Mouse (Mus musculus): Measurements from ENCODE around the gene Shroom1. TPM values are rescaled to one million over a fixed set of nuclear protein-coding genes. Genes with fewer than 3 reads are reported as not detected.
A peak's percentile ranks its signal among the peaks of the same experiment; 100 is the strongest.
"Not testable (repeated sequence)": the region's sequence is repeated elsewhere in the genome, so short reads cannot be mapped to it uniquely, and the experiment has no call there.

The Shroom1 gene
- polyA plus RNA-seq (2012; ENCODE audit: insufficient read depth, insufficient read length, missing spikeins) = 0.17 TPM in 1 of 2 replicates, not detected in the other

- TF ChIP-seq CTCF (IDR thresholded peaks at IDR 0.05; ENCODE audit: low read depth, low read length) (0 out of 2 replicates have a peak, but pooled peaks have one; percentile 22), POLR2A (IDR thresholded peaks at IDR 0.05; ENCODE audit: borderline replicate concordance, low read depth, low read length) (no peak)
- Histone ChIP-seq H3K4me1 (ENCODE audit: control insufficient read depth, insufficient read depth, low read length) (peaks cover 5% of the 10 kb centered on the region; the same call in 1 of the 2 replicates), H3K27ac (ENCODE audit: insufficient read depth, low read depth, low read length) (no peak within 1 kb of the TSS), H3K4me3 (ENCODE audit: insufficient read depth, low read length) (peak within 1 kb of the TSS; percentile 60)
These were observed at the start of gene Shroom1, which contains the start of gene Gm10447 for GRCm38 (mm10) chr11:53456474-53457371. Gene Shroom1 (plus strand): TSS chr11:53457205. Gene Gm10447 (minus strand): TSS chr11:53457110.

GRCm38 (mm10) chr11:53411738-53412137 lies 45.3 kb upstream of the Shroom1 start:
- TF ChIP-seq CTCF (IDR thresholded peaks at IDR 0.05; ENCODE audit: low read depth, low read length) (no peak), POLR2A (IDR thresholded peaks at IDR 0.05; ENCODE audit: borderline replicate concordance, low read depth, low read length) (no peak)
- no peak overlapping the region for H3K27ac ChIP-seq (ENCODE audit: insufficient read depth, low read depth, low read length)
- no peaks in the 10 kb centered on the region for H3K4me1 ChIP-seq (ENCODE audit: control insufficient read depth, insufficient read depth, low read length)
- no peak overlapping the region for H3K4me3 ChIP-seq (ENCODE audit: insufficient read depth, low read length)

GRCm38 (mm10) chr11:53413871-53414270 lies 43.1 kb upstream of the Shroom1 start:
- TF ChIP-seq POLR2A (IDR thresholded peaks at IDR 0.05; ENCODE audit: borderline replicate concordance, low read depth, low read length) (no peak), CTCF (IDR thresholded peaks at IDR 0.05; ENCODE audit: low read depth, low read length) (no peak)
- Histone ChIP-seq H3K27ac (ENCODE audit: insufficient read depth, low read depth, low read length) (no peak overlapping the region), H3K4me1 (ENCODE audit: control insufficient read depth, insufficient read depth, low read length) (no peaks in the 10 kb centered on the region), H3K4me3 (ENCODE audit: insufficient read depth, low read length) (no peak overlapping the region)

GRCm38 (mm10) chr11:53418048-53418447 lies 39.0 kb upstream of the Shroom1 start:
- TF ChIP-seq CTCF (IDR thresholded peaks at IDR 0.05; ENCODE audit: low read depth, low read length) (no peak), POLR2A (IDR thresholded peaks at IDR 0.05; ENCODE audit: borderline replicate concordance, low read depth, low read length) (no peak)
- H3K4me1 ChIP-seq (ENCODE audit: control insufficient read depth, insufficient read depth, low read length) = no peaks in the 10 kb centered on the region
- no peak overlapping the region for H3K27ac ChIP-seq (ENCODE audit: insufficient read depth, low read depth, low read length)
- no peak overlapping the region for H3K4me3 ChIP-seq (ENCODE audit: insufficient read depth, low read length)

- Histone ChIP-seq H3K4me1 (ENCODE audit: control insufficient read depth, insufficient read depth, low read length) (no peaks in the 10 kb centered on the region), H3K27ac (ENCODE audit: insufficient read depth, low read depth, low read length) (no peak within 1 kb of the TSS), H3K4me3 (ENCODE audit: insufficient read depth, low read length) (no peak within 1 kb of the TSS)
- TF ChIP-seq POLR2A (IDR thresholded peaks at IDR 0.05; ENCODE audit: borderline replicate concordance, low read depth, low read length) (no peak), CTCF (IDR thresholded peaks at IDR 0.05; ENCODE audit: low read depth, low read length) (no peak)
These were observed 34.0 kb upstream of the Shroom1 start, which contains the start of gene Leap2 for GRCm38 (mm10) chr11:53423036-53423435. Gene Leap2 (minus strand): TSS chr11:53423170.

DNA sequence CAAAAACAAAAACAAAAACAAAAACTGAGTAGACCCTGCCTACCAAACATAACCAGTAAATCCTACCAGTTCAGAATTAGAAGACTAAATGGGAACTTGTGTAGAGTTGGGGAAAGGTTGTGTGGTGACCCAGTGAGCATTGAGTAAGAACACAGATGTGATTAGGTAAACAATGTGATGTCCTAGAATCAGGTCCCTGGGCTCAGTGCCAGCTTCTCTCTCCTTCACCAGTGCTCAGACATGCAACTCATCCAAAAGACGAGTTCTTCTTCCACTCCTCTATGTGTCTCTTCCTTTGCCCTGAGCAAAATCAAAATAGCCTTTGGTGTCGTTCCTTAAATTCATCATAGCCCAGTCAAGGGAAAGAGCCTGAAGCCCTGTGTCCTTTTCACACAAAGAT lies 32.2 kb upstream of the Shroom1 start:
- no peak overlapping the region for H3K27ac ChIP-seq (ENCODE audit: insufficient read depth, low read depth, low read length)
- H3K4me1 ChIP-seq (ENCODE audit: control insufficient read depth, insufficient read depth, low read length) = peaks cover 4% of the 10 kb centered on the region
- no peak for TF ChIP-seq CTCF (IDR thresholded peaks at IDR 0.05; ENCODE audit: low read depth, low read length)
- TF ChIP-seq POLR2A (IDR thresholded peaks at IDR 0.05; ENCODE audit: borderline replicate concordance, low read depth, low read length) = no peak
- H3K4me3 ChIP-seq (ENCODE audit: insufficient read depth, low read length) = no peak overlapping the region

- Histone ChIP-seq H3K4me3 (ENCODE audit: insufficient read depth, low read length) (no peak overlapping the region), H3K27ac (ENCODE audit: insufficient read depth, low read depth, low read length) (no peak overlapping the region), H3K4me1 (ENCODE audit: control insufficient read depth, insufficient read depth, low read length) (peaks cover 4% of the 10 kb centered on the region)
- TF ChIP-seq POLR2A (IDR thresholded peaks at IDR 0.05; ENCODE audit: borderline replicate concordance, low read depth, low read length) (no peak), CTCF (IDR thresholded peaks at IDR 0.05; ENCODE audit: low read depth, low read length) (no peak)
These were observed 31.8 kb upstream of the Shroom1 start for GRCm38 (mm10) chr11:53425251-53425650.

GRCm38 (mm10) chr11:53425711-53426255 lies 31.2 kb upstream of the Shroom1 start:
- TF ChIP-seq POLR2A (IDR thresholded peaks at IDR 0.05; ENCODE audit: borderline replicate concordance, low read depth, low read length) (no peak), CTCF (IDR thresholded peaks at IDR 0.05; ENCODE audit: low read depth, low read length) (no peak)
- Histone ChIP-seq H3K4me3 (ENCODE audit: insufficient read depth, low read length) (no peak overlapping the region), H3K4me1 (ENCODE audit: control insufficient read depth, insufficient read depth, low read length) (peaks cover 4% of the 10 kb centered on the region), H3K27ac (ENCODE audit: insufficient read depth, low read depth, low read length) (no peak overlapping the region)

GRCm38 (mm10) chr11:53426914-53427313 lies 30.1 kb upstream of the Shroom1 start:
- H3K4me3 ChIP-seq (ENCODE audit: insufficient read depth, low read length); H3K27ac ChIP-seq (ENCODE audit: insufficient read depth, low read depth, low read length); H3K4me1 ChIP-seq (ENCODE audit: control insufficient read depth, insufficient read depth, low read length): not testable (repeated sequence)
